Mouse (Mus musculus): Measurements from ENCODE around the gene Gm20547.
"Not testable (repeated sequence)": the region's sequence is repeated elsewhere in the genome, so short reads cannot be mapped to it uniquely, and the experiment has no call there.

Gm20547 gene

GRCm38 (mm10) chr17:34853511-34853910, 28.3 kb downstream of the Gm20547 start:
- no peak for DNase-seq (ENCODE audit: low read depth)

GRCm38 (mm10) chr17:34850517-34851125, 31.2 kb downstream of the Gm20547 start:
- peak; percentile 15 for DNase-seq (ENCODE audit: low read depth)

- peak; percentile 95 for DNase-seq (ENCODE audit: low read depth)
Measured at GRCm38 (mm10) chr17:34849722-34850516, 31.9 kb downstream of the Gm20547 start, which contains the start of the genes Skiv2l and Nelfe. TSS of gene Skiv2l (minus strand) at chr17:34850210. TSS of gene Nelfe (plus strand) at chr17:34850391.

- no peak for DNase-seq (ENCODE audit: low read depth)
Measured at GRCm38 (mm10) chr17:34847615-34848014, 34.2 kb downstream of the Gm20547 start.

GRCm38 (mm10) chr17:34847192-34847591, 34.6 kb downstream of the Gm20547 start:
- DNase-seq (ENCODE audit: low read depth): no peak

- no peak for DNase-seq (ENCODE audit: low read depth)
Measured at GRCm38 (mm10) chr17:34844884-34845283, 37.0 kb downstream of the Gm20547 start.

- DNase-seq (ENCODE audit: low read depth): no peak
Measured at GRCm38 (mm10) chr17:34840736-34841307, 41.0 kb downstream of the Gm20547 start.

GRCm38 (mm10) chr17:34838785-34839184, 43.1 kb downstream of the Gm20547 start:
- DNase-seq (ENCODE audit: low read depth): no peak

- DNase-seq (ENCODE audit: low read depth): no peak
Measured at GRCm38 (mm10) chr17:34837464-34838324, 44.1 kb downstream of the Gm20547 start.

GRCm38 (mm10) chr17:34836856-34837221, 45.0 kb downstream of the Gm20547 start, which contains the start of the genes Stk19 and Dxo:
TSS of gene Stk19 (minus strand) at chr17:34836945.
TSS of gene Dxo (plus strand) at chr17:34837019.
- peak; percentile 94 for DNase-seq (ENCODE audit: low read depth)

GRCm38 (mm10) chr17:34836155-34836855, 45.5 kb downstream of the Gm20547 start:
- no peak for DNase-seq (ENCODE audit: low read depth)

GRCm38 (mm10) chr17:34830776-34831175, 51.1 kb downstream of the Gm20547 start:
- not testable (repeated sequence) for DNase-seq (ENCODE audit: low read depth)

- no peak for DNase-seq (ENCODE audit: low read depth)
Measured at GRCm38 (mm10) chr17:34814818-34815370, 66.9 kb downstream of the Gm20547 start.

GRCm38 (mm10) chr17:34813747-34814146, 68.1 kb downstream of the Gm20547 start:
- peak; percentile 20 for DNase-seq (ENCODE audit: low read depth)

- no peak for DNase-seq (ENCODE audit: low read depth)
Measured at GRCm38 (mm10) chr17:34811275-34811674, 70.6 kb downstream of the Gm20547 start.

GRCm38 (mm10) chr17:34810811-34811210, 71.0 kb downstream of the Gm20547 start:
- not testable (repeated sequence) for DNase-seq (ENCODE audit: low read depth)

GRCm38 (mm10) chr17:34810411-34810810, 71.4 kb downstream of the Gm20547 start:
- DNase-seq (ENCODE audit: low read depth): not testable (repeated sequence)

GRCm38 (mm10) chr17:34808599-34809205, 73.1 kb downstream of the Gm20547 start:
- no peak for DNase-seq (ENCODE audit: low read depth)

GRCm38 (mm10) chr17:34807176-34807575, 74.7 kb downstream of the Gm20547 start:
- DNase-seq (ENCODE audit: low read depth): no peak
